Mouse (Mus musculus): ENCODE results near the gene Lhfp. TPM values are rescaled to one million over a fixed set of nuclear protein-coding genes. Genes with fewer than 3 reads are reported as not detected.

The Lhfp gene
- polyA plus RNA-seq, 1 experiment: 48.2 TPM

DNA sequence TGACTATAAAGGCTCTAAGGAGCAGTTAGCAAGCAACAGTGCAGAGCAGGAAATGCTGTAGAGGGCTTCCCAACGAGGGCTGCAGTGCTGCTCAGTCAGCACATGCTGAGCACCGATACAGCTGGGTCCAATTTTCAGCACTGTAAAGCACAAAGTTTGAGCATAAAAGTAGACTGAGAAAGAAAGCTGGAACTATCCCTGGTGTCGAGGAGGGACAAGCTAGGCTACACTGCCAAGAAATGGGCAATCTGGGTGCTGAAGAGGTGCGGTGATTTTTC lies 24.7 kb downstream of the Lhfp start:
- no peak for DNase-seq (ENCODE audit: low read depth)
- TF ChIP-seq CTCF (IDR thresholded peaks at IDR 0.05; ENCODE audit: borderline replicate concordance, extremely low read depth, insufficient read depth, insufficient read length) (no peak), POLR2A (IDR thresholded peaks at IDR 0.05; ENCODE audit: borderline replicate concordance, extremely low read depth, insufficient read depth, insufficient read length, poor library complexity, severe bottlenecking) (no peak)

DNA sequence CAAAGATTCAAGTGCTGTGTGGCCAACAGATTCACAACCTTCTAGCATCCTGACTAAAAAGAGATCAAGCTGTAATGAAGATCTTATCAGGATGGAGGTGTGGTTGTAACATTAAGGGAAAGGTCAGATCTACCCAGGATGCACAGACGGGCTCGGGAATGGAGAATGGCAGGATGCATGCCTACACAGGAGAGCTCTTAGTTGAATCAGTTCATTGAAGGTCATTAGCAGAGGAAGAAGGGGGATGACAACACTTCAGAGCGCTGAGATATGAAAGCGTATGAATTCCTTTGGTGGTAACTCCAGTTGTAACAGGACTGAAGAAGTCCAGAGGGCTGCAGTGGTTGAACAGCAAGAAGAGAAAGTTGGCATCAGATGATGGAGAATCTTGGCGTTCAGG lies 27.1 kb downstream of the Lhfp start:
- DNase-seq (ENCODE audit: low read depth): no peak
- TF ChIP-seq POLR2A (IDR thresholded peaks at IDR 0.05; ENCODE audit: borderline replicate concordance, extremely low read depth, insufficient read depth, insufficient read length, poor library complexity, severe bottlenecking) (no peak), CTCF (IDR thresholded peaks at IDR 0.05; ENCODE audit: borderline replicate concordance, extremely low read depth, insufficient read depth, insufficient read length) (no peak)

DNA sequence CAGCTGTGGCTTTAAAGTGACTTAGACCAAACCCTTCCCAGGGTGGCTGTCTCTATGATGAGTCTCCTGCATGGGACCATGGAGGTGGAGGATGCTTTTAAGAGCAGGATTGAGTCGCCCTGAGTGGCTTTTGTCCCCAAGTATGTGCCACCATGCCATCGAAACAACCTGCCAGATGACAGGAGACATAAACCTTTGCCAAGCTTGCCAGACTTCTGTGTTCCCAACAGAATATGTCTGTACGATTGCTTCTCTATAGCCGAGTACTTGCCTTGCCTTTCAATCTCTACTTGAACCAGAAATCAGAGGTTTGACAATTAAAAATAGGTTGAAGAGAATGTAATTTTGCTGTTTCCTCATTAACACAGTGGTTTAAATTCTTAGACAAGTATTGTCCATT lies 32.9 kb downstream of the Lhfp start:
- DNase-seq (ENCODE audit: low read depth): no peak
- TF ChIP-seq CTCF (IDR thresholded peaks at IDR 0.05; ENCODE audit: borderline replicate concordance, extremely low read depth, insufficient read depth, insufficient read length) (no peak), POLR2A (IDR thresholded peaks at IDR 0.05; ENCODE audit: borderline replicate concordance, extremely low read depth, insufficient read depth, insufficient read length, poor library complexity, severe bottlenecking) (no peak)

DNA sequence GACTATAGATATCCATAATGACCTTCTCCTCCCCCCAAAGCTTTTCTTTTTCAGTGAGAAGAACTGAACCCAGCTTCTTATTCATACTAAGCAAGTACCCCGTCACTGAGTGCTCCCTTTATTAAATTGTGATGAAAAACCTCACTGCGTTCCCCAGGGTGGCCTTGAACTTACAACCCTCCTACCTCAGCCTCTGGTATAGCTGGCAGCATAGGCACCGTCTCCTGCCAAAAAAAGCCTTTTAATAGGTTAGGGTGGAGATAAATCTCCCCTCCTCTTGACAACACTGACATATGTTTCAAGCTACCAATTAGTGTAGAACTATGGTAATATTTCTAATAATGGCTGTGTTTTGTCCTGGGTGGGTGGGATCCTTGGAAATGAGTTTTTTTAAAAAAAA lies 33.4 kb downstream of the Lhfp start:
- DNase-seq (ENCODE audit: low read depth): no peak
- no peak for TF ChIP-seq CTCF (IDR thresholded peaks at IDR 0.05; ENCODE audit: borderline replicate concordance, extremely low read depth, insufficient read depth, insufficient read length)

DNA sequence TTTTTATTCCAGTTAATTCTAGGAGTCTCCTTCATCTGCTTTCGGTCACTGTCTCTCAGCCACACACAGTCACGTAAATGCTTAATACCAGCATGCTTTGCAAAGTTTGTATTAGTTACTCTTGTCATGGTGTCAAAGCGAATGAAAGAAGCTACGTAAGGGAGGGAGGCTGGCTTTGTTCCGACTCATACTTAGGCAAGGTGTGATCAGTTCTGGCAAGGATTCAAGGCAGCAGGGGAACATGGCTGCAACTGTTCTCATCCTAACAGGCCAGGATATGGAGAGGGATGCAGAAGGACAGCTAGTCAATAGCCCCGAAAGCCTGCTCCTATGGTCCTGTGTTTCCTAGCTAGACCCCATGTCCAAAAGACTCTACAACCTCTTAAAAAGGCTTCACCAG lies 39.0 kb downstream of the Lhfp start:
- TF ChIP-seq POLR2A (IDR thresholded peaks at IDR 0.05; ENCODE audit: borderline replicate concordance, extremely low read depth, insufficient read depth, insufficient read length, poor library complexity, severe bottlenecking) (no peak), CTCF (IDR thresholded peaks at IDR 0.05; ENCODE audit: borderline replicate concordance, extremely low read depth, insufficient read depth, insufficient read length) (no peak)
- DNase-seq (ENCODE audit: low read depth): no peak

DNA sequence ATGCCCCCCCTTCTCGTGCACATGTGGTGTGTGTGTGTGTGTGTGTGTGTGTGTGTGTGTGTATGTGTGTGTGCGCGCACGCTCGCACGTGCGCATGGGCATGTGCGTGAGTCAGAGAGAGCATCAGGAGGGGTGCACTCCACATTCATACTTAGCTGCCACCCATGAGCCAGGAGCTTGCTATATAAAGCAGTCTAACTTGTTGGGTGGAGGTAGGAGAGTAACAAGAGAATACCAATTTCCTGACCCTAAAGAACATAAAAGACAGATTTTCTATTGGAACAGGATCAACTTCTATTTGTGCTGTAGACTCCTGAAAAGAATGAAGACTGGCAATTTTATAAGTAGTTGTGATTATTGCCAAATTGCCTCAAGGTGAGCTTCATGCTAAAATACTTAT lies 39.4 kb downstream of the Lhfp start:
- TF ChIP-seq CTCF (IDR thresholded peaks at IDR 0.05; ENCODE audit: borderline replicate concordance, extremely low read depth, insufficient read depth, insufficient read length) (no peak), POLR2A (IDR thresholded peaks at IDR 0.05; ENCODE audit: borderline replicate concordance, extremely low read depth, insufficient read depth, insufficient read length, poor library complexity, severe bottlenecking) (no peak)
- no peak for DNase-seq (ENCODE audit: low read depth)

DNA sequence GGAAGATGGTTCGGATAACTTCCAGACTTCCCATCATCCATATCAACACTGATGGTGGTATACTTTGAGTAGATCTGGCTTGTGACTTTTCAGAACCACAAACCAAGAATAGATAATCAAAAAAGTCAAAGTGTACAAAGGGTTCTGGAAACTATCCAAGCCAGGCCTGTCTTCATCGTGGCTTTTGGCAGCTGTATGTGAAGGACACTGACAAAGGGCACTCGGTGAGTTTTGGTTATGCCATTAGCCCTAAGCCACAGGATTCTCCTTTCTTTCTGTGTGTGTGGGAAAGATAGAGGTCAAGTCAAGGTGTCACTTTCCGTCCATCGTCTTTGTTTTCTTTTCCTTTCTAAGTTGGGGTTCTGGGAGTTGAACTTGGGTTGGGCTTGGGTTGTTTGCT lies 42.4 kb downstream of the Lhfp start:
- TF ChIP-seq CTCF (IDR thresholded peaks at IDR 0.05; ENCODE audit: borderline replicate concordance, extremely low read depth, insufficient read depth, insufficient read length) (no peak), POLR2A (IDR thresholded peaks at IDR 0.05; ENCODE audit: borderline replicate concordance, extremely low read depth, insufficient read depth, insufficient read length, poor library complexity, severe bottlenecking) (no peak)
- DNase-seq (ENCODE audit: low read depth): no peak

DNA sequence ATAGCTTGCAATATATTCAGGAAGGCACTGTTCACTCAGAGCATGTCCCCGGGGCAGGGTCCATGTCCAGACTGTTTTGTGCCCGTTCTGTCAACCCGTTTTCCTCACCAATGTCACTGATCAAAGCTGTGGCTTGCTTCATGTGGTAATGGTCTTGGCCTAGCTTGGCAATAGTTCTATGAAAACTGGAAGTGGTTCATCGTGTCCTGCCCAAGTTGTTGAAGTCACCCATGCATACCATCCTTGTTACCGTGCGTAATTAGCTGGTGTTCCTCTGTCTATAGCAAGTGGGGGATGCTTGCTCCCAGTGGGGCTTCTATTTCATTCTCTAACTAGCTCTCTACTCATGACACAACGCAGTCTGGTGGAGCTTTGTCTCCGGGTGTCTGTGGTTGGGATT lies 43.5 kb downstream of the Lhfp start:
- DNase-seq (ENCODE audit: low read depth): no peak
- TF ChIP-seq POLR2A (IDR thresholded peaks at IDR 0.05; ENCODE audit: borderline replicate concordance, extremely low read depth, insufficient read depth, insufficient read length, poor library complexity, severe bottlenecking): no peak
- no peak for TF ChIP-seq CTCF (IDR thresholded peaks at IDR 0.05; ENCODE audit: borderline replicate concordance, extremely low read depth, insufficient read depth, insufficient read length)

DNA sequence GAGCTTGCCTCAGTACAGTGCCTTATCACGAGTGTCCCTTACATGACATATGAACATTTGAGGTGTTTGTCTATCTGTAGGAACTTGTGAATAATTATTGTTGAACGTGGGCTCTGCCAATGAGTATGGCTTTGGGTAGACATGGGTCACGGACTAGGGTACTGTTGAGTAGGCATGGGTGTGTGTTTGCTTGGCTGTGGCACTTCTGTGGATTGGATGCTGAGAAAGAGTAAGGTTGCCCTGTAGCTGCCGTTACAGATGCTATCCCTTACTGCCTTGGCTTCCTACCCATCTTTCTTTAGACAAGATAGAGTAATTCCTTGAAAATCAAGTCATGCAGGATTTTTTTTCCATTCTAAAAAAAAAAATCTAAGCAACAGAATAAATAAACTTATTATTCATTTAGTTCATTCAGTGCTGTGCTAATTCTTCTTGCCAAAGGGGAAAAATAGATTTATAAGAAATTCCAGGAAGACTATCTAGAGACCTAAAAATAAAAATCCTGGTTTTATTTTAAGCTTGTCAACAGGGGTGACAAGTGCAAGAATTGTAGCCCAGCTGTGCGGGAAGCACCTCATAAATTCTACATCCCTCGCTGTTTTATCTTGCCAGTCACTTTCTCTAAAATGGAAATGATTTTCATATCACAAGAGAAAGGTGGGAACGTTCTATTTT lies 45.3 kb downstream of the Lhfp start:
- TF ChIP-seq POLR2A (IDR thresholded peaks at IDR 0.05; ENCODE audit: borderline replicate concordance, extremely low read depth, insufficient read depth, insufficient read length, poor library complexity, severe bottlenecking) (no peak), CTCF (IDR thresholded peaks at IDR 0.05; ENCODE audit: borderline replicate concordance, extremely low read depth, insufficient read depth, insufficient read length) (no peak)

DNA sequence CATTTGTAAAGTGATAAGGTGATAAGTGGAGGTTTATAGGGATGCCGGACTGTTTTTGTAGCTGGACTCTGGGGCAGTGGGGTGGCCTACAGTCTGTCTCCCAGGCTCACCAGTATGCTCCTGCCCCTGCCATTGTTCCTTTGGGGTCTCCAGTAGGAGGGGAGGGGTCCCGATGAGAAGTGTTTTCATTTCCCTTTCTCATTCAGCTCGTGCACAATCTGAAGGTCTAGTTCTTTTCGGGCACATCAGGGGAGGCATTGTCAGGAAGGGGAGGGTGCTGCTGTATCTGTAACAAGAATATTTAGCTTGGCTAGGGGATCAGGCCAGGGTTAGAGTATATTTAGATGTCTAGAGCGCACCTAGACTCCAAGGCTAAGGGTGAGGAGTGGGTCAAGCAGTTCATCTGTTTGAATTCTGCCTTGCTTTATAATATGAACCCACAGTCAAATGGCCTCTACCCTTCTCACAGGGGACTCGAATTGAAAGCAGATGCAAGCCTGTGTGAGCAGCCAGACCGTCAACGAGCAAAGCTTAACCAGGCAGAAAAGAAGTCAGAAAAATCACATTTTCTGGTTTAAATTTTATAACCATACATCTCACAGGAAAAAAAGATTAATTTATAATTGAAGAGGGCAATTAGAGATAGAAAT lies 46.0 kb downstream of the Lhfp start:
- TF ChIP-seq CTCF (IDR thresholded peaks at IDR 0.05; ENCODE audit: borderline replicate concordance, extremely low read depth, insufficient read depth, insufficient read length) (no peak), POLR2A (IDR thresholded peaks at IDR 0.05; ENCODE audit: borderline replicate concordance, extremely low read depth, insufficient read depth, insufficient read length, poor library complexity, severe bottlenecking) (no peak)
- no peak for DNase-seq (ENCODE audit: low read depth)

More for the DNA sequence above, 45.3 kb downstream of the Lhfp start:
- DNase-seq (ENCODE audit: low read depth): no peak

DNA sequence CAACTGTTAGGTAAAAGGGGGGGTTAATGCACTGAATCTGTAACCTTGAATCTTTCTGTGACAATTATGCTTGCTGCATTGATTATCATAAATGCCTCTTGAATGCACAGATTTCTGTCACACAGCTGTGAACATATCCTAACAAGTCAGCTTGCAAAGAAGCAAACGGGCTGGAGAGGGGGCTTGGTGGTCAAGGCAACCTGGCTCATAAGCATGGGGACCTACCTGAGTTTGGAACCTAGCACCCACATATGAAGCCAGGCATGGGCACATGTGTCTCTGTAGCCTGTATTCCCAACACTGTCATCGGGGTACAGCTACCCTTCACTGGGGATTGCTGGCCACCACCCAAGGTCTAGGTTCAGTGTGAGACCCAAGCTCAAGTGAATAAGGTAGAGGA lies 48.6 kb downstream of the Lhfp start:
- DNase-seq (ENCODE audit: low read depth): no peak
- TF ChIP-seq POLR2A (IDR thresholded peaks at IDR 0.05; ENCODE audit: borderline replicate concordance, extremely low read depth, insufficient read depth, insufficient read length, poor library complexity, severe bottlenecking) (no peak), CTCF (IDR thresholded peaks at IDR 0.05; ENCODE audit: borderline replicate concordance, extremely low read depth, insufficient read depth, insufficient read length) (no peak)

DNA sequence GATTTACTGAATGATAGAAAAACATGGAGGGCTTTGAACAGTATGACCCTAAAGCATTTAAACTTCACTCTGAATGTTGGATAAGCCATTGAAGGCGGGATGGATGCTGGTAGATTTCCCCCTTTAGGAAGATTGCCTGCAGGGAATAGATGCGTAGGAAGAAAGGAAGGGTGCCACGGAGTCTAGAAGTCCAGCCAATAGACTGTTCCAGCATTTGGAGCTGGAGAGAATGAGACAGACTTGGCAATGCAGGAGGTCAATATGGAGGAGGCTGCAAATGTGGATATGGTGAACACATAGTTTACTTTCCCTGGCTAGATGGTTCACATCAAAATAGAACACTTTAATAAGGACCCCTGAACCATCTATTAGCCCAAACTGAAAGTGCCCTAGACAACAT lies 58.9 kb downstream of the Lhfp start:
- TF ChIP-seq POLR2A (IDR thresholded peaks at IDR 0.05; ENCODE audit: borderline replicate concordance, extremely low read depth, insufficient read depth, insufficient read length, poor library complexity, severe bottlenecking) (no peak), CTCF (IDR thresholded peaks at IDR 0.05; ENCODE audit: borderline replicate concordance, extremely low read depth, insufficient read depth, insufficient read length) (no peak)
- no peak for DNase-seq (ENCODE audit: low read depth)

Measured in brain, embryonic 14.5 days (tissue).